Mouse (Mus musculus) heart, adult 2 months (tissue): ENCODE measurements around the gene Msmb.

Experiments
- CTCF ChIP-seq: fragments of 200-600 bp; IDR thresholded peaks from 2 replicates; pipeline ENCODE4 v1.8.1; 2022; ENCODE audit warnings: antibody characterized with exemption, mild to moderate bottlenecking, moderate library complexity
- EP300 ChIP-seq: fragments of 200-500 bp; IDR thresholded peaks from 2 replicates; pipeline ENCODE4 v1.6.1; 2011; ENCODE audit warnings: low read depth, low read length, control low read depth; ENCODE audit not compliant: insufficient read depth
- POLR2A ChIP-seq: fragments of 200-500 bp; IDR thresholded peaks from 2 replicates; pipeline ENCODE4 v1.6.1; 2011; ENCODE audit warnings: mild to moderate bottlenecking, low read depth, low read length, control low read depth; ENCODE audit not compliant: insufficient read depth

GRCm38 (mm10) chr14:32201354-32201753 is 59.5 kb downstream of the Msmb start:
- TF ChIP-seq POLR2A (0 out of 2 replicates have a peak, but pooled peaks have one; percentile 12), CTCF (no peak), EP300 (no peak)
